Mouse (Mus musculus): Measurements from ENCODE around the gene Ska2.

Gene Ska2

DNA sequence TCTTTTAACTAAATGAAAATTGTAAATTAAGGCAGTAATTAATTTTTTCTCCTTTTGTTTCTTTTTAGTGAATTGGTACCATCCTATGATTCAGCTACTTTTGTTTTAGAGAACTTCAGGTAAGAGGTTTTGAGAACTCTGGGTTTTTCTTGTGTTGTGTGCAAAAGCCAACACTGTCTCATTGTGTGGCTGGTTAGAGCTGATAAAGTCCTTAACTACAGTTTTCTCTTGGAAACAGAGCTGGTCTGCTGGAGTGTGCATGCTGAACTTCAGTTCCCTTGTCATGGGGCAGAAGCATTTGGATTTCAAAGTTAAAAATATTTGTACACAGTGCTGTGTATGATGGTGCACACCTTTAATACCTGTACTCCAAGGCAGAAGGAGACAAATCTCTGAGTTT is 54.7 kb downstream of the Ska2 start:
- DNase-seq (ENCODE audit: low read depth, low spot score) = no peak

DNA sequence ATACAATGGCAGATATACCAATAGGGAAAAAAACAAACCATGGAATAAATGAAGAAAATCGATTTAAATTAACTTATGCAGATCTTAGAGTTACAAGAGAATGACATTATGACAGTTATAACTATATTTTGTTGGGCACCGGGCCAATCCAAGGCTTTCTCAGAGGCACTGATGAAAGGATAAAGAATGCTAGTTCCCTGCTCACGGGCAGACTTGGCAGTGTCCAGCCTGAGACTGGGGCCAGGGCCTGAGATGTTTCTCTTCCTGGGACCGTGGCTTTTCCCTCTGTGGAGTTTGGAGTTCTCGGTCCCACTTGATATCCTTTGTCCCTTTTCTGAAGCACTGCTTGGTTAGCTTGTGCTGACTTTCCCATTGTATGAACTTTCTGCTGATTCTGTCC is 64.6 kb downstream of the Ska2 start:
- no peak for DNase-seq (ENCODE audit: low read depth, low spot score)

All from forelimb bud, embryonic 11.5 days (tissue).